Mouse (Mus musculus): Measurements from ENCODE around the gene Alpk3. TPM values are rescaled to one million over a fixed set of nuclear protein-coding genes. Genes with fewer than 3 reads are reported as not detected.
"Not testable (repeated sequence)": the region's sequence is repeated elsewhere in the genome, so short reads cannot be mapped to it uniquely, and the experiment has no call there.

The Alpk3 gene
- total RNA-seq, 2 experiments from 2014 or later: 0.28 TPM; not detected in 1

DNA sequence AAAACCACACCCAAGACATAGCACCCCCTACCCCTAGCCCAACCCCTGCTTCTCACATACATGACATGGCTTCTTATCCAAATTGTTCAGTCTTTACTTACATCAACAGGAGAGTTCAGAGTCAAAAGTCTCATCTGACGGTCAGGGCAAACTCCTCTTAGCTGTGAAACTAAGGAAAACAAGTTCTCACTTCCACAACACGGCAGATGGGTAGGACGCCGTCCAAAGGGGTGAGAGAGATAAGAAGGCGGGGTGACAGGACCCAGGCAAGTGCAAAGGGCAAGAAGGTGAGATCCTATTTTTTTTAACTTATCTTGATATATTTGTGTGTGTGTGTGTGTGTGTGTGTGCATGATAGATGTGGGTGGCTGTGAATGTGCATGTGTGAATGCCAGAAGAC lies 66.2 kb downstream of the Alpk3 start:
- ATAC-seq (replicated peaks; ENCODE audit: low FRiP score, low TSS enrichment, poor library complexity, severe bottlenecking): no peak

GRCm38 (mm10) chr7:81124773-81125172 lies 67.4 kb downstream of the Alpk3 start:
- ATAC-seq (replicated peaks; ENCODE audit: low FRiP score, low TSS enrichment, poor library complexity, severe bottlenecking): no peak

DNA sequence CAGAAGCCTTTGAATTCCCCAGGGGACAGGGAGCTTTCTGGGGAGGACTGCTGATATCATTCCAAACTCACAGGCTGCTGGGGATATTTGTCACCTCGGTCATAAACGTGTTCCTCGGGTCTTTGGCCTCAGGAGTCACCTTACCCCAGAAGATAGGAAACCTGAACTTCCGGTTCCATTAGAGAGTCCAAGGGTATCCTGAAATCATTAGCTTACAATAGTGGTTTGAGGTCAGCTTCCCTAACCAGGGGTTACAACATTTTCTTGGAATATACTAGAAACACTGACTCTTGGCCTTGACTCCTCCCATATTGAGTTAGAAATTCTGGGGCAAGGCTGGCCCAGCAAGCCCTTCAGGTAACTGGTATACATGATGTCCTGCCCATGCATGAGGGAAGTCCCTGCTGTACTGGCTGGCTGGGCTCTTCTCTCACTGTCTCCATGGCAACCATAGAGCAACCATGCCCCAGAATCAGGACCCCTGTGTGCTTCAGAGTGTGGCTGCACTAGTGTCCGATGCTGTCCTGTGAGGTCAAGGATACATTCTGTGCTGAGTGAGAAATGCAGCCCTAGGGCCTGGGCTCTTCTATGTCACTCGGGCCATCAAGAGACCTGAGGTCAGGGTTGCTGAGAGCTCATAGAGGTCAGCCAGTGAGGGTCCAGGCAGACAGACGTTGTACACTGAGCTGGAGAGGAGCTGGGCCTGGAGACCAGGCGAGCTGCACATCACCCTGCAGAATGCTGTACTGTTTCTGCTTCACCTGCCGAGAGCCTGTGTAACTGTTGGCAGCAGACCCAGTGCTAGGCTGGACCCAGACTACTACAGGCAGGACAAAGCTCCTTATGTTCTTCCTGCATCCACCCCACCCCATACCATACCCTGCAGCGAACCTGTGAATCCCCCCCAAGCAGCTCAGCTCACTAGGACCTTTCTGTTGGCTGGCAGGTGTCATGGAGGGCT lies 68.1 kb downstream of the Alpk3 start:
- no peak for ATAC-seq (replicated peaks; ENCODE audit: low FRiP score, low TSS enrichment, poor library complexity, severe bottlenecking)

GRCm38 (mm10) chr7:81131864-81132263 lies 74.5 kb downstream of the Alpk3 start:
- no peak for ATAC-seq (replicated peaks; ENCODE audit: low FRiP score, low TSS enrichment, poor library complexity, severe bottlenecking)

DNA sequence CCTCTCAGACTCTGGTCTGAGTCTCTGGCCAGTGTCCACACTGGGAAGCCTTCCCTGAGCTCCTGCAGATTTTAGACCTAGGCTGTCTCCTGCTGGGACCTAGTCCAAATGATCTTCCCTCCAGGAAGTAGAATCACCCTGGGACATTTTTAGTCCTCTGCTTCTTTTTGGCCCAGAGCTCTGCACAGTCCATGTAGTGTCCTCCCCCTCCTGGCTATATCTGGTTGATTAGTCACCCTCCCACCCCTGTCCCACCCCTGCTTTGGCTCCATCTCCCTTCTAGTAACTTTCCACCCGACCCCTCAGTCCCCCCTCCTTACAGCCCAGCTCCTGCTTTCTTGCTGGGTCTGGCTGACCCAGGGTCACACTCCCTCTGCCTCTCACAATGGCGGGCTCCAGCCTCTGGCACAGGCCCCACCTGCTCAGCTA lies 75.5 kb downstream of the Alpk3 start:
- no peak for ATAC-seq (replicated peaks; ENCODE audit: low FRiP score, low TSS enrichment, poor library complexity, severe bottlenecking)

- no peak for ATAC-seq (replicated peaks; ENCODE audit: low FRiP score, low TSS enrichment, poor library complexity, severe bottlenecking)
Measured at GRCm38 (mm10) chr7:81133416-81133815, 76.0 kb downstream of the Alpk3 start.

GRCm38 (mm10) chr7:81133941-81134340 lies 76.5 kb downstream of the Alpk3 start:
- ATAC-seq (replicated peaks; ENCODE audit: low FRiP score, low TSS enrichment, poor library complexity, severe bottlenecking): no peak

GRCm38 (mm10) chr7:81134614-81135067 lies 77.2 kb downstream of the Alpk3 start:
- 0 out of 2 replicates have a peak, but pooled peaks have one; percentile 42 for ATAC-seq (replicated peaks; ENCODE audit: low FRiP score, low TSS enrichment, poor library complexity, severe bottlenecking)

DNA sequence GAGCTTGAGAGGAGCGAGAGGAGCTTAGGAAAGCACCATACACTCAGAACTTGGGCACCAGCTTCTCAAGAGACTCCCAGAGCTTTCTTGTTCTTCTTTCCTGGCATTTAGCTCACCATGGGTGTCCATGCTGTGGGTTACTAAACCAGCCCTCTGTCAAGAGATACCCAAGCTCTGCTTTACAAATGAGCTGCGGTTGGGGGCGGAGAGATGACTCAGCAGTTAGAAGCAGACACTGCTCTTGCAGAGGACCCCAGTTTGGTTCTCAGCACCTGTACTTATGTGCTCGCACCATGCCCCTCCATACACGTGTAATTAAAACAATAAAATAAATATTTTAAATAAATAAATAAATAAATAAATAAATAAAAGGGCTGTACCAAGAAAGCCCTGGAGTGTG lies 79.9 kb downstream of the Alpk3 start:
- no peak for ATAC-seq (replicated peaks; ENCODE audit: low FRiP score, low TSS enrichment, poor library complexity, severe bottlenecking)

- no peak for ATAC-seq (replicated peaks; ENCODE audit: low FRiP score, low TSS enrichment, poor library complexity, severe bottlenecking)
Measured at GRCm38 (mm10) chr7:81139100-81139499, 81.7 kb downstream of the Alpk3 start.

DNA sequence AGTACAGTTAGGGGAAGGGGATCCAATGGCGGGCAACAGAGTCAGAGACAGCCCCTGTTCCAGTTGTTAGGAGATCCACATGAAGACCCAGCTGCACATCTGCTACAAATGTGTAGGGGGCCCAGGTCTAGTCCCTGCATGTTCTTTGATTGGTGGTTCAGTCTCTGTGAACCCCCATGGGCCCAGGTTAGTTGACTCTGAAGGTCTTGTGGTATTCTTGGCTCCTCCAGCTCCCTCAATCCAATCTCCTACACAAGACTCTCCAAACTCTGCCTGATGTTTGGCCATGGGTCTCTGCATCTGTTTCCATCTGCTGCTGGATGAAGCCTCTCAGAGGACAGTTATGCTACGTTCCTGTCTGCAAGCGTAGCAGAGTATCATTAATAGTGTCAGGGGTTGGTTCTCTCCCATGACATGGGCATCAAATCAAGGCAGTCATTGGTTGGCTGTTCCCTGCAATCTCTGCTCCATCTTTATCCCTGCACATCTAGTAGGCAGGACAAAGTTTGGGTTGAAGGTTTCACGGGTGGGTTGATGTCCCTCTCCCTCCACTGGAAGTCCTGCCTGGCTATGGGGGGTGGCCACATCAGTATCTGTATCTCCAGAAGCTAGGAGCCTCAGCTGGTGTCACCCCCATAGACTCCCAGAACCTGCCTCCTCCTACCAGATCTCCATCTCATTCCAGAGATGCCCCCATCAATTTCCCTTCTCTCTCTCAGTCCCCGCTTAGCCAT lies 82.4 kb downstream of the Alpk3 start:
- no peak for ATAC-seq (replicated peaks; ENCODE audit: low FRiP score, low TSS enrichment, poor library complexity, severe bottlenecking)

DNA sequence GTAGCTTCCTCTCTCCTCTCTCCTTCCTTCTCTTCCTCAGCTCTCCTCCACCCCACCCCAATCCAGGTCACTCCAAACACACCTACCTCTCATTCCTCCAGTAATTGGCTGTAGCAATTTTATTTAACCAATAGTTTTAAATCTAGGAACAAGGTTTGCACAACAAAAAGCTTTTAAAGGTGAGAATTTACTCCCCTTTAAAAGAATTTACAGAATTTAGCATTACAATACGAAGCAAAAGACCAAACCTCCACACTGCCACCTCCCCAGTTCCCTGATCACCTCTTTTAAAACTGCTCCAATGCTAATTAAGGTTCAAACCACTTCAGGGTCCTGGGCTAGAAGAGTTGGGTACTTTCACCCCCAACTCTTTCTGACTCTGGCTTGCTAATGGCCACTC lies 84.1 kb downstream of the Alpk3 start:
- no peak for ATAC-seq (replicated peaks; ENCODE audit: low FRiP score, low TSS enrichment, poor library complexity, severe bottlenecking)

DNA sequence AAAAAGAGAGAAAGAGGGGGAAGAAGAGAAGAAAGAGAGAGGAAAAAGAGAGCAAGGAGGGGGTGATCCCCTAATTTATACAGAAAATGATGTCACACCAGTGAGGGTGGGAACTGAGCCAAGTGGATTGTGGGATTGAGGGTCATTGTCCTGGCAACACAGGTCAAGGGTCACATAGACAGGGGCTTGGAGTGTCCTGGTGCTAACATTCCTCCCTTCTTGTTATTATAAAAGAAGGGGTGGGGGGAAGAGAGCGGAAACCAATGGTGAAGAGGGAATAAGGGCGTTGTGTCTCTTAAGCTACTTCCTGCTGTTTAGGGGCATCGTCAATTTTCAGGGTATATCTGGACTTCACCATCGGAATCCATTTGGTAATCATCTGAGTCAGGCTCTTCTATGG lies 85.7 kb downstream of the Alpk3 start:
- not testable (repeated sequence) for ATAC-seq (replicated peaks; ENCODE audit: low FRiP score, low TSS enrichment, poor library complexity, severe bottlenecking)

GRCm38 (mm10) chr7:81149759-81150158 lies 92.4 kb downstream of the Alpk3 start:
- no peak; the same call in 1 of the 2 replicates for ATAC-seq (replicated peaks; ENCODE audit: low FRiP score, low TSS enrichment, poor library complexity, severe bottlenecking)

DNA sequence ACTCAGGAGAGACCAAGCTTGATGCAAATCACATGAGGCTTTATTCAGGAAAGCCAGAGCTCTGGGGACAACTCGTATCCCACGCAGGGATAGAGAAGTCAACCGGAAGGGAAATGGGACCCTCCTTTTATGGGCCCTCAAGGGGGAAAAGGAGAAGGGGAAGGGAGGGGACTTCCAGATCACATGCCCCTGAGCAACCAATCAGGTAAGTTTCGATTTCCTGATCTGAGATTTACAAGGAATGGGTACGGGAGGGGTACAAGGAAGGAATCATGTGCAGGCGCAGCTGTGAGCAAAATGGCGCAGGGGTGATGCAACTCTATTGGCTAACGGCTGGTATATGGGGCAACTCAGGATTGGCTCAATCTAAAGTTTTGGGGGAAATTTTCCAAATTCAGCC lies 93.8 kb downstream of the Alpk3 start:
- ATAC-seq (replicated peaks; ENCODE audit: low FRiP score, low TSS enrichment, poor library complexity, severe bottlenecking): no peak

DNA sequence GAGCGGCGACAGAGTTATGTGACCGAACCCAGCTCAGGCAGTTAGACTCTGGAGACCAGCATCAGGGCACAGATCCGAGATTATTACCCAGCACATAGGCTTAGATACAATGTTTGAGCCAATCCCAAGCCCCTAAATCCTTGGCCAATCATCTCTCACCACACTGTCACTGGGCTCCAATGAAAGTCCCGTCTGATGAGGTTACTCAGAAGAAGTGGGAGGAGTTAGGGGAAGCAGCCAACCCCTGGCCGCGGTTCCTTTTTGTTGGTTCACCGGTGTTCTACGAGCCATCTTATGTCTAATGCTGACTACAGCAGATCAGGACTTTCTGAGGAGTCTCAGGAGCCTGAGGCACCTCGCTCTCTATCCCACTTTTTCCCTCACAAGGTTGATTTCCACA lies 94.9 kb downstream of the Alpk3 start:
- no peak for ATAC-seq (replicated peaks; ENCODE audit: low FRiP score, low TSS enrichment, poor library complexity, severe bottlenecking)

GRCm38 (mm10) chr7:81152826-81153225 lies 95.4 kb downstream of the Alpk3 start:
- ATAC-seq (replicated peaks; ENCODE audit: low FRiP score, low TSS enrichment, poor library complexity, severe bottlenecking): no peak

DNA sequence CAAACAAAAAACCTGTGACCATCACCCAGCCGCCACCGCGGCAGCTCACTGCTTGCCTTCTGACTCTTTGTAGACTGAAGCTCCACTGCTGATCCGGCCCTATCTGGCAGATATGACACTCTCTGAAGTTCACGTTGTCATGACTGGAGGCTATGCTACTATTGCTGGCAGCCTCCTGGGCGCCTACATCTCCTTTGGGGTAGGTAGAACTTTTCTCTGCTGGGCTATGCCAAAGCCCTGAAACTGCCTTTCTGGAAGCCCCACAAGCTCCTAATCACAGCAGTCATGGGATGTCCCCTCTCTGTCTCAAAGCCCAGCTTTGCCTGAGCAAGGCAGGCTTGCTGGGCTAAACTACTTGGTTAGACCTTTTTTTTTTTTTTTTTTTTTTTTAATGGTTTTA lies 95.9 kb downstream of the Alpk3 start:
- ATAC-seq (replicated peaks; ENCODE audit: low FRiP score, low TSS enrichment, poor library complexity, severe bottlenecking): no peak

- not testable (repeated sequence) for ATAC-seq (replicated peaks; ENCODE audit: low FRiP score, low TSS enrichment, poor library complexity, severe bottlenecking)
Measured at GRCm38 (mm10) chr7:81154244-81154643, 96.8 kb downstream of the Alpk3 start.

- ATAC-seq (replicated peaks; ENCODE audit: low FRiP score, low TSS enrichment, poor library complexity, severe bottlenecking): peak; percentile 92
Measured at GRCm38 (mm10) chr7:81154960-81155359, 97.6 kb downstream of the Alpk3 start.
